Mouse (Mus musculus) CH12F3 (cell line): ENCODE measurements around the gene Rae1.

Experiments
- in situ Hi-C: fragments of 300-500 bp; cut with MboI; formaldehyde crosslinking; loops from 2 replicates; pipeline ENCODE4 v1.14.3; 2020; ENCODE audit warnings: low sequenced_read_pairs

The Rae1 gene

GRCm38 (mm10) chr2:173042504-173043162 lies 42.7 kb downstream of the Rae1 start:
- in situ Hi-C loops, result no loop called here

- in situ Hi-C loops, result no loop called here
Observed at GRCm38 (mm10) chr2:173044198-173044970, 44.5 kb downstream of the Rae1 start.

GRCm38 (mm10) chr2:173046582-173047297 lies 46.8 kb downstream of the Rae1 start:
- in situ Hi-C loops, result no loop called here

- in situ Hi-C loops, result no loop called here
Observed at GRCm38 (mm10) chr2:173047471-173047870, 47.6 kb downstream of the Rae1 start.

- in situ Hi-C loops, result no loop called here
Observed at GRCm38 (mm10) chr2:173048041-173048745, 48.3 kb downstream of the Rae1 start.

- in situ Hi-C loops, result no loop called here
Observed at GRCm38 (mm10) chr2:173049231-173049630, 49.3 kb downstream of the Rae1 start.

GRCm38 (mm10) chr2:173049817-173050216 lies 49.9 kb downstream of the Rae1 start:
- in situ Hi-C loops, result no loop called here

- in situ Hi-C loops, result no loop called here
Observed at GRCm38 (mm10) chr2:173050604-173051382, 50.9 kb downstream of the Rae1 start.

GRCm38 (mm10) chr2:173052881-173053280 lies 53.0 kb downstream of the Rae1 start:
- in situ Hi-C loops, result no loop called here

- in situ Hi-C loops, result no loop called here
Observed at GRCm38 (mm10) chr2:173053846-173054245, 53.9 kb downstream of the Rae1 start.

- in situ Hi-C loops, result no loop called here
Observed at GRCm38 (mm10) chr2:173056303-173056881, 56.5 kb downstream of the Rae1 start.

GRCm38 (mm10) chr2:173056882-173057315 lies 57.0 kb downstream of the Rae1 start:
- in situ Hi-C loops, result no loop called here

- in situ Hi-C loops, result no loop called here
Observed at GRCm38 (mm10) chr2:173057623-173058022, 57.7 kb downstream of the Rae1 start.

GRCm38 (mm10) chr2:173058263-173058662 lies 58.3 kb downstream of the Rae1 start:
- in situ Hi-C loops, result no loop called here

GRCm38 (mm10) chr2:173060450-173060849 lies 60.5 kb downstream of the Rae1 start:
- in situ Hi-C loops, result no loop called here

GRCm38 (mm10) chr2:173061443-173062351 lies 61.8 kb downstream of the Rae1 start:
- in situ Hi-C loops, result no loop called here

GRCm38 (mm10) chr2:173063219-173063618 lies 63.3 kb downstream of the Rae1 start:
- in situ Hi-C loops, result no loop called here

GRCm38 (mm10) chr2:173064864-173065263 lies 64.9 kb downstream of the Rae1 start:
- in situ Hi-C loops, result no loop called here
